Mouse (Mus musculus) liver, embryonic 16.5 days (tissue): ENCODE data around the gene Otud7a. TPM values are rescaled to one million over a fixed set of nuclear protein-coding genes. Genes with fewer than 3 reads are reported as not detected.

Experiments
- ATAC-seq: fragments of 200-750 bp; cut with Nextera tagmentation; 2 replicates; pipeline ENCODE4 v1.8.0; 2017; ENCODE audit warnings: low read depth, mild to moderate bottlenecking, moderate number of reproducible peaks, moderate library complexity
- H3K27ac ChIP-seq: fragments of 300-500 bp; sonication (generic); 2 replicates; pipeline ENCODE4 v1.5.1; 2014; ENCODE audit warnings: mild to moderate bottlenecking, low read length
- H3K27me3 ChIP-seq: fragments of 300-500 bp; sonication (generic); 2 replicates; pipeline ENCODE4 v1.6.1; 2014; ENCODE audit warnings: low read depth, low read length, mixed read lengths; ENCODE audit not compliant: control insufficient read depth, insufficient read depth
- H3K36me3 ChIP-seq: fragments of 300-500 bp; sonication (generic); 2 replicates; pipeline ENCODE4 v1.6.1; 2014; ENCODE audit warnings: mild to moderate bottlenecking; ENCODE audit not compliant: control insufficient read depth, insufficient read depth
- H3K4me1 ChIP-seq: fragments of 300-500 bp; sonication (generic); 2 replicates; pipeline ENCODE4 v1.6.1; 2014; ENCODE audit warnings: low read depth, low read length, mixed read lengths; ENCODE audit not compliant: control insufficient read depth
- H3K4me2 ChIP-seq: fragments of 300-500 bp; sonication (generic); 2 replicates; pipeline ENCODE4 v1.6.1; 2014; ENCODE audit warnings: low read depth, low read length, mixed read lengths
- H3K4me3 ChIP-seq: fragments of 300-500 bp; sonication (generic); 2 replicates; pipeline ENCODE4 v1.5.1; 2014; ENCODE audit warnings: low read depth, mild to moderate bottlenecking, low read length
- H3K9ac ChIP-seq: fragments of 300-500 bp; sonication (generic); 2 replicates; pipeline ENCODE4 v1.6.1; 2014; ENCODE audit warnings: low read depth, low read length
- H3K9me3 ChIP-seq: fragments of 300-500 bp; sonication (generic); replicated peaks from 2 replicates; pipeline ENCODE4 v1.6.1; 2016; ENCODE audit warnings: low read length; ENCODE audit not compliant: control insufficient read depth
- WGBS: fragments of 180-500 bp; shearing (Covaris S2); extraction: QIAGEN DNeasy Blood & Tissue Kit; methylation state at CpG from one replicate; pipeline ENCODE4 v1.1.7; 2014; ENCODE audit not compliant: insufficient replicate concordance; 5-methylcytosine and 5-hydroxymethylcytosine counted together
- polyA plus RNA-seq: library from polyadenylated mRNA; unstranded; fragments of >200 nt; fragmentation: Nextera tagmentation; extraction: Ambion mirVana; gene quantifications from 2 replicates; pipeline ENCODE4 v1.2.1, GENCODE M21; 2015

Gene Otud7a
- polyA plus RNA-seq, 1 experiment from 2014 or later = not detected

DNA sequence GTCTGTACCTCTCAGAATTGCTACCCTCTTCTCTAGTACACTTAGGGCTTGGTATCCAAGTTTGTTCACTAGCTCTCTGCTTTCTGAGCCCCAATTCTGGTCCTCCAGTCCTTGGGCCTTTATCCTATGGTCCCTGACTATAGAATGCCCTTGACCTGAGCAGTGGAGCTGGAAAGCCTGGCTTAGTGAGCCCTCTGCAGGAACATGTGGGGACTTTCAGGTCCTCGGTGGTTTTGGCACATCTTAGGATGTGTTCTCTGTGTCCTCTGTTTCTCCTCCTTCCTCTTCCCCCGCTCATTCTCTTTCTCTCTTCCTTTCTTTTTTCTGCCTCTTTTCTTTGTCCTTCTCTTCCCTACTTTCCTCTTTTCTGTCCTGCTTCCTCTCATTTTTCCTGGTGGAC is 145.8 kb downstream of the Otud7a start:
- H3K27ac ChIP-seq = no peak overlapping the region
- no peak overlapping the region for H3K4me3 ChIP-seq
- no peaks in the 10 kb centered on the region for H3K4me1 ChIP-seq
- H3K4me2 ChIP-seq = no peak overlapping the region
- H3K9ac ChIP-seq = no peak overlapping the region
- no peaks in the 10 kb centered on the region for H3K36me3 ChIP-seq
- no peaks in the 10 kb centered on the region for H3K9me3 ChIP-seq
- no peaks in the 10 kb centered on the region for H3K27me3 ChIP-seq
- no peak for ATAC-seq
- 45% methylated on average over 2 of the region's 2 CpGs for WGBS

- Histone ChIP-seq H3K4me3 (no peak overlapping the region), H3K4me1 (no peaks in the 10 kb centered on the region), H3K9ac (no peak overlapping the region), H3K27ac (no peak overlapping the region), H3K9me3 (no peaks in the 10 kb centered on the region), H3K36me3 (no peaks in the 10 kb centered on the region), H3K4me2 (no peak overlapping the region), H3K27me3 (no peaks in the 10 kb centered on the region)
- 45% methylated on average over 4 of the region's 4 CpGs for WGBS
- no peak for ATAC-seq
Measured at GRCm38 (mm10) chr7:63591322-63591721, 146.8 kb downstream of the Otud7a start.

- Histone ChIP-seq H3K4me2 (no peak overlapping the region), H3K9ac (no peak overlapping the region), H3K9me3 (no peaks in the 10 kb centered on the region), H3K4me1 (no peaks in the 10 kb centered on the region), H3K4me3 (no peak overlapping the region), H3K27me3 (no peaks in the 10 kb centered on the region), H3K36me3 (no peaks in the 10 kb centered on the region), H3K27ac (no peak overlapping the region)
- 51% methylated on average over 3 of the region's 3 CpGs for WGBS
- no peak for ATAC-seq
Measured at GRCm38 (mm10) chr7:63592061-63592460, 147.5 kb downstream of the Otud7a start.

- Histone ChIP-seq H3K9ac (no peak overlapping the region), H3K36me3 (no peaks in the 10 kb centered on the region), H3K4me1 (no peaks in the 10 kb centered on the region), H3K9me3 (no peaks in the 10 kb centered on the region), H3K27ac (no peak overlapping the region), H3K4me3 (no peak overlapping the region), H3K4me2 (no peak overlapping the region), H3K27me3 (no peaks in the 10 kb centered on the region)
- WGBS = 76% methylated on average over 1 of the region's 1 CpGs
- ATAC-seq = no peak
Measured at GRCm38 (mm10) chr7:63604827-63605226, 160.3 kb downstream of the Otud7a start.

GRCm38 (mm10) chr7:63617018-63617417 is 172.5 kb downstream of the Otud7a start:
- Histone ChIP-seq H3K9ac (no peak overlapping the region), H3K27ac (no peak overlapping the region), H3K36me3 (no peaks in the 10 kb centered on the region), H3K27me3 (no peaks in the 10 kb centered on the region), H3K4me2 (no peak overlapping the region), H3K9me3 (no peaks in the 10 kb centered on the region), H3K4me1 (no peaks in the 10 kb centered on the region), H3K4me3 (no peak overlapping the region)
- ATAC-seq = no peak
- WGBS = 54% methylated on average over 3 of the region's 3 CpGs

- Histone ChIP-seq H3K4me2 (no peak overlapping the region), H3K27me3 (no peaks in the 10 kb centered on the region), H3K4me1 (no peaks in the 10 kb centered on the region), H3K4me3 (no peak overlapping the region), H3K9me3 (no peaks in the 10 kb centered on the region), H3K27ac (no peak overlapping the region), H3K36me3 (no peaks in the 10 kb centered on the region), H3K9ac (no peak overlapping the region)
- ATAC-seq = no peak
- 67% methylated on average over 5 of the region's 5 CpGs for WGBS
Measured at GRCm38 (mm10) chr7:63620776-63621340, 176.3 kb downstream of the Otud7a start.

DNA sequence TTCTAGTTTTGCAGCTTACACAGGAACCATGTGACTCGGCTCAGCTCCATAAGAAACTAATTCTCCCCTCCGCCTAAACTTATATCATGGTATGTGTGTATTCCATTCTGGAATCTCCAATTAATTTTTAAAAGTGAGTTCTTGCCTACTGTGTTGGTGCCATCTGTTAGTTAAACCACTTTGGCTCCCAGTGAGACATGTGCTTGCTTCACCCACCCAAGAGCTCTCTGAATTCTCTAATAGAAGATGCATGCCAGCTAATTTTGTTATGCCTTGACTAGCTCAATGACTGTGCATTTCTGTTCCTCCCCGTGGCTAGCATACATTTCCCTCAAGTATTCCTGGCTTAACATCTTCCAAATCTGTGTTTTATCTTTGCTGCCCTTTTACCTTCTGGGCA is 193.1 kb downstream of the Otud7a start:
- no peak overlapping the region for H3K27ac ChIP-seq
- no peaks in the 10 kb centered on the region for H3K36me3 ChIP-seq
- ATAC-seq = no peak
- no peaks in the 10 kb centered on the region for H3K4me1 ChIP-seq
- no peak overlapping the region for H3K4me3 ChIP-seq
- no peak overlapping the region for H3K9ac ChIP-seq
- WGBS = 57% methylated on average over 3 of the region's 3 CpGs
- no peaks in the 10 kb centered on the region for H3K27me3 ChIP-seq
- no peak overlapping the region for H3K4me2 ChIP-seq
- no peaks in the 10 kb centered on the region for H3K9me3 ChIP-seq

DNA sequence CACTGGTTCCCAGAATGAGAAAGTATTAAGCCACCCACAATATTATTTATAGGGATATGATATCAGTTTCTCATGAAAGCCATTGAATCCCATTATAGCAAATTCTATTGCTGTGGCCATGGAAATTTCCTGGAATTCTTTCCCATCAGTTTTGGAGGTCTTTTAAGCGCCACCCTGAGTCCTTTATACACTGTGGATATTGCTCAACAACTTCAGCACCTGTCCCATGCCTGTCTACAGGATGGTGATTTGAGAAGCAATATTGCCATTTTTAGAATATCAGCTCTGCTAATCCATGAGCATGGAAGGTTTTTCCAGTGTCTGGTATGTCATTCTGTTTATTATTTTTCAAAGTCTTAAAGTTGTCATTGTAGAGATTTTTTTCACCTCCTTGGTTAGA is 199.5 kb downstream of the Otud7a start:
- H3K9ac ChIP-seq = no peak overlapping the region
- 53% methylated on average over 1 of the region's 1 CpGs for WGBS
- no peak overlapping the region for H3K4me2 ChIP-seq
- H3K27me3 ChIP-seq = no peaks in the 10 kb centered on the region
- H3K36me3 ChIP-seq = no peaks in the 10 kb centered on the region
- H3K9me3 ChIP-seq = no peaks in the 10 kb centered on the region
- H3K27ac ChIP-seq = no peak overlapping the region
- H3K4me1 ChIP-seq = no peaks in the 10 kb centered on the region
- no peak overlapping the region for H3K4me3 ChIP-seq
- ATAC-seq = no peak

GRCm38 (mm10) chr7:63647136-63647535 is 202.6 kb downstream of the Otud7a start:
- Histone ChIP-seq H3K4me3 (no peak overlapping the region), H3K27ac (no peak overlapping the region), H3K9ac (no peak overlapping the region), H3K36me3 (no peaks in the 10 kb centered on the region), H3K4me1 (no peaks in the 10 kb centered on the region), H3K27me3 (no peaks in the 10 kb centered on the region), H3K9me3 (no peaks in the 10 kb centered on the region), H3K4me2 (no peak overlapping the region)
- 39% methylated on average over 1 of the region's 1 CpGs for WGBS
- ATAC-seq = no peak
